Mouse (Mus musculus) hematopoietic stem cell, adult 5-6 weeks (primary cell): Measurements from ENCODE around the gene Egfl7. TPM values are rescaled to one million over a fixed set of nuclear protein-coding genes. Genes with fewer than 3 reads are reported as not detected.
A peak's percentile ranks its signal among the peaks of the same experiment; 100 is the strongest.

ENCODE experiments used
- ATAC-seq, 2 experiments: fragments of 125-278 bp in 1 of 2; replicated peaks in 1 of 2; 2 replicates each; pipeline ENCODE4 v1.8.0; 2016 to 2017; ENCODE audit warnings: inconsistent platforms in 2 of 2, mild to moderate bottlenecking in 2 of 2, moderate number of reproducible peaks in 2 of 2, low read depth in 1 of 2, moderate TSS enrichment in 1 of 2; ENCODE audit not compliant: low FRiP score in 2 of 2, poor library complexity in 2 of 2, severe bottlenecking in 2 of 2, insufficient read depth in 1 of 2, low TSS enrichment in 1 of 2
- total RNA-seq: library from RNA; stranded (forward); fragments of 172-1452, 232-1000 nt; gene quantifications from 2 replicates; pipeline ENCODE4 v1.2.3, GENCODE M21; 2017

Egfl7 gene
- total RNA-seq, 1 experiment from 2014 or later = 145 TPM

- peak; percentile 39 to 76 for ATAC-seq
Measured at GRCm38 (mm10) chr2:26622984-26623383, 43.2 kb downstream of the Egfl7 start.

DNA sequence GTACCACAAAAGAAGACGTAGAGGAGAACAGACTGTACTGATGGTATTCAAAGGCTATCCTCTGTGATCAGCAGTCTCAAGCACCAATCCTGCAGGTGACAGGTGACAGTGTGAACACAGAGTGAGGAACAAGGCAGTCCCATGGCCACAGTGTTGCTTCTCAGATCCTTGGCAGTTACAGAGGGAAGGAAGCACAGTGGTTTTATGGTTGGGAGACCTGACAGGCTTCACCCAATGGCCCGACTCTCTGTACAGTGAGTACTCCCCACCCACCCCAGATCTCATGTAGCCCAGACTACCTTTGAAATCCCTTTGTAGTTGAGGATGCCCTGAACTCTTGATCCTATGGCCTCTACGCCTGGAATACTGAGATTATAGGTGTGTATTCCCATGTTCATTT is 45.6 kb downstream of the Egfl7 start:
- ATAC-seq = peak; percentile 55 to 64

GRCm38 (mm10) chr2:26626081-26626480 is 46.3 kb downstream of the Egfl7 start:
- no peak for ATAC-seq

GRCm38 (mm10) chr2:26627921-26628739 is 48.3 kb downstream of the Egfl7 start, which contains the start of gene Fam69b:
TSS of gene Fam69b (plus strand) at chr2:26628457.
- ATAC-seq = peak in 1 of 2 experiments; percentile 11; a peak in 1 of 4 replicates

- peak; percentile 22 to 50 for ATAC-seq
Measured at GRCm38 (mm10) chr2:26628792-26629437, 49.1 kb downstream of the Egfl7 start.

DNA sequence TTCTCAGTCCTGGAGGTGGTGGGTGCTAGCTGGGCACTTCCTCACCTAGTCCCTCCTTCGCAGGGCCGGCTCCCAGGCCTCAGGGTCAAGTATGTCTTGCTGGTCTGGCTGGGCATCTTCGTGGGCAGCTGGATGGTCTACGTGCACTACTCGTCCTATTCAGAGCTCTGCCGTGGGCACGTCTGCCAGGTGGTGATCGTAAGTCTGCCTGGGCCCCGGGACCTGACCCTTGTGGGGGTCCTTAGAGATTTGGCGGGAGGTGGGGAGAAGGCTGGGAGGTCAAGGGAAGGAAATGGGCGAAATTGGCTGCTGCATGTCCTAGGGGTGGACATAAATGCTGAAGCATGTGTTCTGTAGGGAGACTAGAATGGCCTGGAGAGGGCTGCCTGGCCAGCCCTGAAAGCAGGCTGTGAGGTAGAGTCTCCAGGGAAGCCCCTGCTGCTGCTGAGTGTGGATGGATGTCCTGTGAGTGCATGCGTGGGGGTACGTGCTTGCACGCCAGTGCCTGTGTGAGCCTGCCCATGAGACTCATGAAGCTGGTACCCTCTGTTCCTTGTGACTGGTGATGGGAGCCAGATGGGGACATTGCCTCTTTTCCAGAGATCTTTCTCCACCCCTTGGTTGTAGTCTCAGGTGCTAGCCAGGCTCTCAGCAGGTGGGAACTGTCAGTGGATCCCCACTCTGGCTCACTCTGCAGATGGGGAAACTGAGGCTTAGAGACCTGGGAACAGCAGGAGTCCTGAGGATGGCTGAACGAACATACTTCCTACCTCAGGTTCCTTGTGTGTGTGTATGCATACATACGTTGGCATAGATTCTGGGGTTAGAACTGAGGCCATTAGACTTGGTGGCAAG is 53.0 kb downstream of the Egfl7 start:
- no peak for ATAC-seq

DNA sequence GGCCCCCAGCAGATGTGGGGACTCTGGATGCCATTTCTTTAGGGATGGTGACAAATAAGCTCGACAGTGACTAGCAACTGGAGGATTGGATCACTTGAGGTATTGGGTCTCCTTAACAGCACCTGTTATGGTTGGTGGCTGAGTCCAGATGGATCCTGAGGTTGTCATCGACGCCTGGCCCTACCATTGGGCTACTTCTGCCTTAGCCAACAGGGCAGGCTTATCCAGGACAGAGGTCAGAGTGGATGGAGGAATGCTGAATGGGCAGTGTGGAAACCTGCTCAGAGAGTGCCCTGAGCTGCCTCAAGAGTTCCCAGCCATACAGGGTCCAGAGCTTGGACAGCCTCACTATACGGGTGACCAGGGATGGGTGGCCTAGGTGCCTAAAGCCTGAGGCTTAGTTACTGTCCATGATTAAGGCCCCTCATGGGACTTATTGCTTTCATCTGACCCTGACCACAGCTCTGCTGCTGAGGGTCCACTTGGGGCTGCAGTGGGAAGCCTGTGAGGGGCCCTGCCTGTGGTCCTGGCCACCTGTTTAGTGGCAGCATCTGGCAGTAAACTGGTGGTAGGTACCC is 54.2 kb downstream of the Egfl7 start:
- no peak for ATAC-seq

- peak; percentile 33 to 59; a peak in 3 of 4 replicates for ATAC-seq
Measured at GRCm38 (mm10) chr2:26634629-26635488, 55.0 kb downstream of the Egfl7 start.

- no peak for ATAC-seq
Measured at GRCm38 (mm10) chr2:26635489-26636324, 55.9 kb downstream of the Egfl7 start.

DNA sequence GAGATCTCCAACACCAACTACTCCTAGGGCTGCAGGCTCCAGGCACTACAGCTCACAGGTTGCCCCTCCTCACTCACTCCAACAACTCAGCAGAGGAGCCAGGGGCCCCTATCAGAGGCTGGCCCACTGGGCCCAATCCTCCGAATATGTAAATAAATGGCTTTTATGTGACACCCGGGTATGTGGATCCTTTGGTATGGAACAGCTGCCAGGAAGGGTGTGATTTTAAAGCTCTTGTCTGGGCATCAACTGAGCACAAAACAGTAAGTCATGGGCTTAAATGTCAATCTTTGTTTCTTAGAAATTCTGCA is 56.5 kb downstream of the Egfl7 start:
- no peak for ATAC-seq

DNA sequence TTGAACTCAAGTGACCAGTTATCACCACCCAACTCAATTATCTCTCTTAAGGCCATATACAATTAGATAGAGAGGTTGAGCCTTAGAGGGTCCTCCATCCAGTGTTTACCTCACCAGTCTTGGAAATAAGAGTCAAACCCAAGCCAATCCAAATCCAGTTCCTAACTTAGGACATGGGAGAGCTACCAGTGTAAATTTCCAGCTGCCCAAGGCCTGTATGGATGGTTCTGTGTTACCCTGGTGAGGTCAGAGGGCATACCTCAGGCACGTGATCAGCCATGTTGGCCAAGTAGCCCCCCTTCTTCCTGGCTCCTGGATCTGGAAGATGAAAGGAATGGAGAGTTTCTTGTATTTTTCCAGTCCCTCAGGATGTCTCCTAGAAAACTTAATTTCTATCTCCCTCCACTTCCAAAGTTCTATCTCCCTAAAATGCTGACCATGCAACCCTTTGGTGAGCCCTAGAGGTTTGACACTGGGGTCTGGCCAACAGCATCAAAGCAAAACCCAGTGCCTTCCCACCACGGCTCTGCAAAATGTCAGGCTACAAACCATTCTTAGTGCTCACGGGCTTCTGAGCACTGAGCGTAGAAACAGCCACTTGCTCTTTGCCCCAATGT is 57.6 kb downstream of the Egfl7 start:
- ATAC-seq = no peak

DNA sequence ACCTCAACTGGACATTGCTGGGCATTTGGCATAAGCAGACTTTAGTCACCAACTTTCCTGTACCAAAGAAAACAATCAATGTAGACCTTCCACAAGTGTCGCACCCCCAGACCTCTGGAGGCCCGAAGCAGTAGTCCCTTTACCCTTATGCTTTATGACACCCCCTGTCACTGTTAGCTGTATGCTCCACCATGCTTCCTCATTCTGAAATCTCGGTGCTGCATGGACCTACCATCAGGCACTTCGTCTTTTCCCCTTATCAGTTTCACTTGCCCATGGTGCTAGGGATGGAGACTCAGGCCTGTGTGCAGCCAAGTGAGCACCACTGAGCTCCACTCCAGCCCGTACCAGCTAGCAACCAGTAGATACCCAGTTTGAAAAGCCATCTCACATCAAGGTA is 58.2 kb downstream of the Egfl7 start:
- no peak for ATAC-seq

GRCm38 (mm10) chr2:26638572-26638971 is 58.8 kb downstream of the Egfl7 start:
- no peak for ATAC-seq

GRCm38 (mm10) chr2:26639083-26639482 is 59.3 kb downstream of the Egfl7 start:
- no peak for ATAC-seq

- peak; percentile 71 to 76 for ATAC-seq
Measured at GRCm38 (mm10) chr2:26639838-26640830, 60.3 kb downstream of the Egfl7 start.
